Mouse (Mus musculus) embryonic facial prominence, embryonic 13.5 days (tissue): Measurements from ENCODE around the gene Fermt2. TPM values are rescaled to one million over a fixed set of nuclear protein-coding genes. Genes with fewer than 3 reads are reported as not detected.
"Not testable (repeated sequence)": the region's sequence is repeated elsewhere in the genome, so short reads cannot be mapped to it uniquely, and the experiment has no call there.

Experiments
- ATAC-seq: fragments of 200-750 bp; cut with Nextera tagmentation; 2 replicates; pipeline ENCODE4 v1.8.0; 2017; ENCODE audit warnings: low read depth; ENCODE audit not compliant: insufficient number of reproducible peaks, insufficient read depth, low FRiP score, low TSS enrichment
- H3K27ac ChIP-seq: fragments of 300-500 bp; sonication (generic); 2 replicates; pipeline ENCODE4 v1.5.1; 2015; ENCODE audit warnings: moderate library complexity, mild to moderate bottlenecking, inconsistent platforms
- H3K27me3 ChIP-seq: fragments of 300-500 bp; sonication (generic); 2 replicates; pipeline ENCODE4 v1.6.1; 2015; ENCODE audit warnings: mild to moderate bottlenecking, inconsistent platforms
- H3K36me3 ChIP-seq: fragments of 300-500 bp; sonication (generic); 2 replicates; pipeline ENCODE4 v1.6.1; 2015; ENCODE audit warnings: mild to moderate bottlenecking, inconsistent platforms
- H3K4me1 ChIP-seq: fragments of 300-500 bp; sonication (generic); 2 replicates; pipeline ENCODE4 v1.6.1; 2015; ENCODE audit warnings: inconsistent platforms
- H3K4me2 ChIP-seq: fragments of 300-500 bp; sonication (generic); 2 replicates; pipeline ENCODE4 v1.6.1; 2015; ENCODE audit warnings: moderate library complexity, mild to moderate bottlenecking, inconsistent platforms
- H3K4me3 ChIP-seq: fragments of 300-500 bp; sonication (generic); 2 replicates; pipeline ENCODE4 v1.5.1; 2015; ENCODE audit warnings: mild to moderate bottlenecking, inconsistent platforms
- H3K9ac ChIP-seq: fragments of 300-500 bp; sonication (generic); 2 replicates; pipeline ENCODE4 v1.6.1; 2015; ENCODE audit warnings: mild to moderate bottlenecking, inconsistent platforms
- H3K9me3 ChIP-seq: fragments of 300-500 bp; sonication (generic); 2 replicates; pipeline ENCODE4 v1.6.1; 2016; ENCODE audit warnings: inconsistent platforms
- WGBS: fragments of 180-500 bp; shearing (Covaris S2); methylation state at CpG from one replicate; pipeline ENCODE4 v1.1.7; 2015; ENCODE audit warnings: mixed read lengths; 5-methylcytosine and 5-hydroxymethylcytosine counted together
- polyA plus RNA-seq: library from polyadenylated mRNA; unstranded; fragments of >200 nt; fragmentation: Nextera tagmentation; extraction: Ambion mirVana; gene quantifications from 2 replicates; pipeline ENCODE4 v1.2.1, GENCODE M21; 2015

Fermt2 gene
- polyA plus RNA-seq, 1 experiment from 2014 or later, result 119 TPM

DNA sequence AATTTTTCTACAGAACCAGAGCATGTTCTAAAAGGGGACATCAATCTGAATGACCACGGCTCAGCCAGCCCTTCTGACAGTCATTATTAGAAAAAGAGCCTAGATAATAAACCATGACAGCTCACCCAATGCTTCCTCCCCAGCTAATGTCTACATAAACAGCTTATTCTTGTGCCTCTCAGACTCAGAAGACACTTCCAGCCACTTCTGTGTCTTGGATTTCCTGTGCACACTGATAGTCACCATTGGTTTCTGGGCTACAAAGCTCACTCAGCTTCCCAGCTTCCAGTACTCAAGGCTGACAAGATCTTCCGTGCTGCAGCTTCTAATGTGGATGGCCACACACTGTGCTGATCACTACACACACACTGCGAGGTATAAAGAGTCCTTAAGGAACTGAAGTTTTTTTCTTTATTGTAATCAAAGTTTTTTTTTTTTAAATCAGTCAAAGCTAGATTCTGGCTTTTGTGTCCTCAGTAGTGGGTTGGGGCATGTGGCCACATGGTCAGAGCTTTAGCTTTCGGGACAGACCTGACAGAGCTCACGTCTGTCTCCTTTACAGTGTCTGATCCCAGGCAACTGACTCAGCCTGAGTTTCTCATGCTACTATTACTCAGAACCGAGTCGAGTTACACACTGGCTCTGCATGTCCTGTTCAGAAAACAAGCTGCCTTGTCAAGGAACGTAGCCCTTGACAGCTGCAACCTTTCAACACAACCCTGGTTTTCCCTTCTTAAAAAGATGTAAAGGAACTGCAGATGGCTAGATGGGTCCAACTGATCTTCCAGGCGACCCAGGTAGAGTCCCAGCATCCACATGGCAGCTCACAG, 50.7 kb downstream of the Fermt2 start:
- no peak overlapping the region for H3K4me3 ChIP-seq
- H3K36me3 ChIP-seq, result peaks cover 54% of the 10 kb centered on the region
- H3K27me3 ChIP-seq, result no peaks in the 10 kb centered on the region
- no peak overlapping the region for H3K4me2 ChIP-seq
- H3K4me1 ChIP-seq, result 0 out of 2 replicates have a peak, but pooled peaks cover 8% of the 10 kb centered on the region
- no peak for ATAC-seq
- H3K9ac ChIP-seq, result no peak overlapping the region
- H3K27ac ChIP-seq, result no peak overlapping the region
- H3K9me3 ChIP-seq, result no peaks in the 10 kb centered on the region
- WGBS, result 48% methylated on average over 9 of the region's 9 CpGs

DNA sequence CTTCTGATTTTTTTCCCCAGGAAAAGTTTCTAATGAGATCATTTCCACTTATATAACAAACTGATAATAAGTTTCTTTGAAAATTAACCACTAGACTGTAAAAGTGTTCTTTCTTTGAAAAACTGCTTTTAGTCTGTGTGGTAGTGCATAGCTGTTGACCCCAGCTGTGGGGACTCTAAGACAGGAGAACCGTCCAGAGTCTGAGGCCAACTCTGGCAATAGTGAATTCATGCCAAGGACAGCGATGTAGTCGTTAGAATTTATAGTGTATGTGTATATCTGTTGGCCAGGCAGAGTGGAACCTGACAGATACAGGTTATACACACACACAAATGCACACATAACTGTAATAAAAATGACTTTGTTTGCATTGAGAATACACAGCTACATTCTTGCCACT, 51.4 kb downstream of the Fermt2 start:
- H3K36me3 ChIP-seq, result peaks cover 57% of the 10 kb centered on the region
- no peaks in the 10 kb centered on the region for H3K27me3 ChIP-seq
- H3K4me2 ChIP-seq, result no peak overlapping the region
- ATAC-seq, result no peak
- H3K4me1 ChIP-seq, result 0 out of 2 replicates have a peak, but pooled peaks cover 8% of the 10 kb centered on the region
- WGBS, result 72% methylated on average over 3 of the region's 3 CpGs
- H3K27ac ChIP-seq, result no peak overlapping the region
- no peak overlapping the region for H3K4me3 ChIP-seq
- H3K9ac ChIP-seq, result no peak overlapping the region
- no peaks in the 10 kb centered on the region for H3K9me3 ChIP-seq

DNA sequence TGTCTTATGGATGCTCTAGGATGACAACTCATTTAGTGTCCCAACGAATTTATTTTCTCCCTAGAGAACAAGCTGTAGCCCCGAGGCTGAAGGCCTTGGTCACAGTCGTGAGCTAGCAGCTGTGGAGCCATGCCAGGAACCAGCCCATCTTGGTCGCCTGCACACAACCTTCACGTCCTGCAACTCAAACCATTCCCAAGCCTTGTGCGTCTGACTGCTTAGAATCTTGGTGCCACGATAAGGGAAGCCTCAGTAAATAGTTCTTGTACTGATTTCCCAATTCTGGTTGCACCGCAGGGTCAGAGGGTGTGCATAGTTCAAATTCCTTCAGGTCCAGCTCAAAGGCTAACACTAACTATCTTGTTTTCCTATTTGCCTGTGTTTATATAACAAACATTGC, 52.3 kb downstream of the Fermt2 start:
- H3K9me3 ChIP-seq, result no peaks in the 10 kb centered on the region
- H3K27me3 ChIP-seq, result no peaks in the 10 kb centered on the region
- peaks cover 64% of the 10 kb centered on the region for H3K36me3 ChIP-seq
- WGBS, result 22% methylated on average over 8 of the region's 8 CpGs
- H3K4me2 ChIP-seq, result no peak overlapping the region
- H3K4me3 ChIP-seq, result no peak overlapping the region
- no peak for ATAC-seq
- H3K9ac ChIP-seq, result no peak overlapping the region
- 0 out of 2 replicates have a peak, but pooled peaks cover 8% of the 10 kb centered on the region for H3K4me1 ChIP-seq
- no peak overlapping the region for H3K27ac ChIP-seq

DNA sequence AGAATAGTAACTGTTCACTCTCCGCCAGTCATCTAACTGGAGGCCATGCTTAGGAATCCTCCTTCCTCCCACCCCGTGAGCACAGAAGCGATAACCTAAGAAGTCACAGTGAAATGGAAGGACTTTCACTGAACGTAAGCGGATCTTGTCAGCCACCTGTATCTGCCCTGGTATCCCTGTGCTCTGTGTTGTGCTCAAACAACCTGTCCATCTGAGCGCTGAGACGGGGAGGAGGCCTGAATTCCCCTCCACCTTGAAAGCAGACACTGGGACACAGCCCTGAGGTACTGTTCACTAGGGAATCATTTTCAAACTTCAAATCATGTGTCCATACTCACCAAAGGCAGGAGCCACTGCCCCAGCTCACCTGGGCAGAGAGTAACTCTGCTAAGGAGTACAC, 52.9 kb downstream of the Fermt2 start:
- Histone ChIP-seq H3K27me3 (no peaks in the 10 kb centered on the region), H3K9me3 (no peaks in the 10 kb centered on the region), H3K4me1 (0 out of 2 replicates have a peak, but pooled peaks cover 8% of the 10 kb centered on the region), H3K4me3 (no peak overlapping the region), H3K4me2 (no peak overlapping the region), H3K9ac (no peak overlapping the region), H3K36me3 (peaks cover 64% of the 10 kb centered on the region), H3K27ac (no peak overlapping the region)
- ATAC-seq, result no peak
- 85% methylated on average over 7 of the region's 7 CpGs for WGBS

DNA sequence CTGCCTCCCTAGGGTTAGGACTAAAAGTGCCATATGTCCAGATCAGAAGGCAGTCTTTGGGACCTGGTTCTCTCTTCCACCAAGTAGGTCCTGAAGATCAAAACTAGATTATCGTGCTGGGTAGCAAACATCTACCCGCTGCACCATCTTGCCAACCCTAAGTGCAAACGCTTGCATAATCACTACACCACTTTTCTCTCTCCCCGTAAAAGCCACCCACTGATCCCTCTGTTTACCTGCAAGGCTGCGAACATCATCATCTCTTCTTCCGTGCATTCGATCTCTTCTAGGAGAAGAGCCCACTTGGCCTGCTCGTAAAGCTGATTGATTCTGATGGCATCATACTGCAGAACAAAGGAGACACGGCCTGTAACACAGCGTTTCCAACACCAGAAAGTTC, 57.4 kb downstream of the Fermt2 start:
- H3K4me2 ChIP-seq, result no peak overlapping the region
- H3K9ac ChIP-seq, result no peak overlapping the region
- no peak overlapping the region for H3K4me3 ChIP-seq
- ATAC-seq, result no peak
- H3K27me3 ChIP-seq, result no peaks in the 10 kb centered on the region
- WGBS, result 95% methylated on average over 10 of the region's 10 CpGs
- H3K36me3 ChIP-seq, result peaks cover 77% of the 10 kb centered on the region
- 0 out of 2 replicates have a peak, but pooled peaks cover under 1% of the 10 kb centered on the region for H3K4me1 ChIP-seq
- H3K9me3 ChIP-seq, result no peaks in the 10 kb centered on the region
- H3K27ac ChIP-seq, result no peak overlapping the region

DNA sequence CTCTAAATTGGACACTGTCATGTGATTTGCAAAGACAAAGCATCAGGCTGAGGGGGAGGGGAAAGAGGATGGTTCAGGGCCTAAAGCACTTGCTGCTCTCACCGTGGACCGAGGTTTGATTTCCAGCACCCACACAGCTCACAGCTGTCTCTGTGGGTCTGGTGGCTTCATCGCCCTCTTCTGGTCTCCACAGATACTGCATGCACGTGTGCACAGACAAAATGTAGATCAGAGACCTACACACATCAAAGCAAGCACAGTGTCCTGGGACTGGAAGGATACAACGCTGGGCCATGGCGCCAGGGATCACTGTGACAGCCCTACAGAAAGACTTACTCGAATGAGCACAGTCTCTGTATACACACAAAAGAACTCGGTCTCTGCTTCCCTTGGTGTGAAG, 60.5 kb downstream of the Fermt2 start:
- Histone ChIP-seq H3K9me3 (no peaks in the 10 kb centered on the region), H3K27me3 (no peaks in the 10 kb centered on the region), H3K9ac (no peak overlapping the region), H3K27ac (no peak overlapping the region), H3K36me3 (peaks cover 82% of the 10 kb centered on the region), H3K4me2 (no peak overlapping the region), H3K4me1 (peaks cover 3% of the 10 kb centered on the region; the same call in 1 of the 2 replicates), H3K4me3 (no peak overlapping the region)
- no peak for ATAC-seq
- WGBS, result 95% methylated on average over 8 of the region's 8 CpGs

DNA sequence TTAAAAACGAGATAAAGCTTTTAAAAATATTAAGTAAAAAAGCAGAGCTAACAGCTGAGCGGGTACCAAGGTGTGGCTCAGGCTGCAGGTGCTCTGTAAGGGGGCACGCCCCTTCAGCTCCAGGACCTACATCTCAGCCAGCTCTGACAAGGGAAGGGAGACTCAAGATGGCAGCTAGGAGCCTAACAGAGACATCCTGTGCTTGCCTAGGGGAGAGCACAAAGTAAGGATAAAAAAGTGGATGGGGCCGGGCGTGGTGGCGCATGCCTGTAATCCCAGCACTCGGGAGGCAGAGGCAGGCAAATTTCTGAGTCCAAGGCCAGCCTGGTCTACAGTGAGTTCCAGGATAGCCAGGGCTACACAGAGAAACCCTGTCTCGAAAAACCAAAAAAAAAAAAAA, 63.5 kb downstream of the Fermt2 start:
- H3K4me1 ChIP-seq, result peaks cover 22% of the 10 kb centered on the region
- H3K9me3 ChIP-seq, H3K4me2 ChIP-seq, H3K27me3 ChIP-seq, H3K27ac ChIP-seq, H3K4me3 ChIP-seq, H3K9ac ChIP-seq, ATAC-seq: not testable (repeated sequence)
- 92% methylated on average over 7 of the region's 8 CpGs for WGBS
- peaks cover 82% of the 10 kb centered on the region for H3K36me3 ChIP-seq

DNA sequence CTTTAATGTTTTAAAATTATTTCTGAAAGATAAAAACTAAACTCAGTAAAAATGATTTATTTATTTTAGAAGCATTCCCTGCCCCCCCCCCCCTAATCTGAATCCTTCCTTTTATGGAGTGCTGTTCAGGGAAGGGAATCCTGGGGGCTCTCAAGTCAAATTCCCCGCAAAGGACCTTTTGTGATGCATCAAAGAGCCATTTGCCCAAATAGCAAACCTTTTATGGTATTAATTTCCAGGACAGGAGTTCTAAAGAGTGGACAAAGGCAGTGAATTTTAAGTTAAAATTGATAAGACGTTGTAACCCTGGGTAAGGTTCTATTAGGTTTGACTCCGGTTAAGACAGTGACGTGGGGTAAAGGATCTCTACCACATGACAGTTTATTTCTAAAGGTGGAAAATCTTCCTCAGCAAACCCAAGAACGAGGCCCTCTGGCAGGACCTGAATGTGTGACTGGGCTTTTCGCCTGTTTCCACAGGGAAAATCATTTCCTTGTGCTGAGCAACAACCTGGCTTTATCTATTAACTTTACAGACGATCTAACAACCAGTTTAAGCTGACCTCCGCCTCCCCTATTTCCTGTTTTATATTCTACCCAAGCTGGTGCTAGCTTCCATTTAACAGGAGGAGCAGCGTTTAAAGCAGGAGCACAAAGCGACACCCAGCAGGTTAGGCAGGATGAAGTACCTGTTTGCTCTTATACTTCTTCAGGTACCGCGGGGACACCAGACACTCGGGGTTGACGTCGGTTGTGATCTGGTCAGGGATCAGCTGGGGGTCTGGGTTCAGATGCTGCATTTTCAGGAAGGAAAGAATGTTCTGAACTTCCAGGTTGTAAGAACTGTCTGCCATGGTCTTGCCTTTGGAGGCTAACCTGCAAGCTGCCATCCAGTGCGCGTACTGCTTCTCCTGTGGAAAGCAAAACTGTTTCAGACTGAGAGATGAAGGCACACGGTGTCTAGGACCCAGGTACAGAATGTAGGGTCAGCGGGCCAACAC, 65.6 kb downstream of the Fermt2 start:
- H3K27me3 ChIP-seq, result no peaks in the 10 kb centered on the region
- peaks cover 81% of the 10 kb centered on the region for H3K36me3 ChIP-seq
- H3K4me1 ChIP-seq, result peaks cover 22% of the 10 kb centered on the region
- no peak for ATAC-seq
- H3K9me3 ChIP-seq, result no peaks in the 10 kb centered on the region
- no peak overlapping the region for H3K4me3 ChIP-seq
- no peak overlapping the region for H3K4me2 ChIP-seq
- 0 out of 2 replicates have a peak overlapping the region, but pooled peaks have one; percentile 32 for H3K9ac ChIP-seq
- WGBS, result 62% methylated on average over 19 of the region's 19 CpGs
- peak overlapping the region; percentile 33 for H3K27ac ChIP-seq

DNA sequence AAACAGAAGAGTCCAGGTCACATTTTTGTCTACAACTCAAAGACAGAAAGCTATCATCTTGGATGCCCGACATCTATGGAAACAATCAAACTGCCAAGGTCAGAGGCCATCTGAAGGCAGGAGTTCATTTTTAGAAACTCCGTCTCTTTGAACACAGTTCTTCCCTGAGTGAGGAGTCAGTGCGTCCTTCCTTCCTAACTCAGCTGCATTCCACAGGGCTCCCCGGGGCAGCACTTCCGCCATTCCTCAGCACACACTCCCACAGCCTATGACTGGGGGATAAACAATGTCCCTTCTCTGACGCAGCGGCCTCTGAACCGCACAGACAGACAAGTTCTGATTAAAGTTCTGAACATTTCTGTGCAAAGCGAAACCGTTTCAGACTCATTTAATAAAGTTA, 66.3 kb downstream of the Fermt2 start:
- peaks cover 80% of the 10 kb centered on the region for H3K36me3 ChIP-seq
- no peaks in the 10 kb centered on the region for H3K27me3 ChIP-seq
- H3K4me1 ChIP-seq, result peaks cover 22% of the 10 kb centered on the region
- WGBS, result 12% methylated on average over 10 of the region's 10 CpGs
- no peak overlapping the region for H3K4me3 ChIP-seq
- no peak overlapping the region for H3K9ac ChIP-seq
- no peaks in the 10 kb centered on the region for H3K9me3 ChIP-seq
- no peak overlapping the region for H3K4me2 ChIP-seq
- peak overlapping the region; percentile 64 for H3K27ac ChIP-seq
- ATAC-seq, result no peak

DNA sequence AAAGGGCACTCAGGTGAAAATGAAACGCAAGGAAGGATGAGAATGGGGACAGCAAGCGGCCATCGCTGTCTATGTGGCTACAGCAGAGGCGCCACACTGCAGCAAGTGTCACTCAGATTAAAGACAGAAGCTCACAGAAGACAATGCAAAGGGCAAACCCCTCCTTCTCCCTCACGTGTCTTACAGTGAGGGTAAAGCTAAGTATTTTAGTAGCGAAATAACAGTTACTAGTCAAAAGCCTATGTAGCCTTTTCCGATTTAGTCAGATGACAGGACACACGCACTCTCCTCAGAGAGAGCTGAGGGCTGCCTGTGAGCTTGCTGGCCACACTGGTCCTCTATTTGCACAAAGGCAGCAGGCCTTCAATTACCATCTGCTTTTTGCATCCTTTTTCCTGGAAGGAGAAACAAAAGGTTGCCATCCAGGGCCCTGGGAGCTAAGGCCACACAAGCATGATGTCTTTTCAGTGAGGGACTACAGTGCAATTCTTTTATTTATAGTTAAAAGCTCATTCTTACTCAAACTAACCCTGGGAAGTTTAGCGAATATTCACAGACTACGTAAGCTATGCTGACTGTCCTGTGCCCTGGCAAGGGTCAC, 66.9 kb downstream of the Fermt2 start:
- WGBS, result 64% methylated on average over 10 of the region's 10 CpGs
- Histone ChIP-seq H3K4me2 (no peak overlapping the region), H3K36me3 (peaks cover 85% of the 10 kb centered on the region), H3K9me3 (no peaks in the 10 kb centered on the region), H3K4me3 (no peak overlapping the region), H3K27ac (peak overlapping the region; percentile 64; the same call in 1 of the 2 replicates), H3K27me3 (no peaks in the 10 kb centered on the region), H3K4me1 (peaks cover 22% of the 10 kb centered on the region), H3K9ac (no peak overlapping the region)
- ATAC-seq, result no peak

DNA sequence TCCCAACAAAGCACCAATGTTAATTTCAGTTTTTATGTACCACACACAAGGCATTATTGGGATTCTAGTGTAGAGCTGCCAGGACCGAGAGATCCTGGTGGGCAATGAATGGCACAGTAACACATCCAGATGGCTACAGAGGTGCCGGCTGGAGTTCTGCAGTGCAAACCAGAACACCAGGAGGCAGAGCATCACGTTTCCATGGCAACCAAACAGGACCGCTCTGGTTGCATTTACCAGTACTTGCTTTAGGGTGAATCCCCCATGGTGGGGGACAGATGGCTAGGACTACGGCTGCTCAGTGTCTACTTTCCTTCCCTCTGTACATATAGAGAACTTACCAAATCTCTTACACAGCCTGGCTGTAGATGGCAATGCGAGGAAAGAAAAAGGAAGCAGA, 67.5 kb downstream of the Fermt2 start:
- Histone ChIP-seq H3K4me3 (no peak overlapping the region), H3K9me3 (no peaks in the 10 kb centered on the region), H3K36me3 (peaks cover 83% of the 10 kb centered on the region), H3K9ac (no peak overlapping the region), H3K4me1 (peaks cover 22% of the 10 kb centered on the region), H3K4me2 (no peak overlapping the region), H3K27ac (no peak overlapping the region), H3K27me3 (no peaks in the 10 kb centered on the region)
- ATAC-seq, result no peak
- 37% methylated on average over 6 of the region's 6 CpGs for WGBS
